Comparison of ENCODE assay signal across 30 mouse cellular contexts in genomic region chr4:114329978-114330377, GRCm38 (mm10).
"Had no signal": no experiment of that assay in that cellular context is flagged by ENCODE, and none has a peak within 500 bp of the region (broad histone marks: within the 10 kb centered on the region; RNA-seq: fewer than 3 reads in every experiment).

No protein-coding gene starts in this region.

- ATAC-seq: forebrain, embryonic 13.5 days; forebrain, embryonic 14.5 days; forebrain, embryonic 15.5 days; forebrain, embryonic 16.5 days; forebrain, postnatal 0 days had no signal

- H3K9ac ChIP-seq: embryonic facial prominence, embryonic 12.5 days; embryonic facial prominence, embryonic 13.5 days; embryonic facial prominence, embryonic 15.5 days; forebrain, embryonic 12.5 days; forebrain, embryonic 13.5 days; forebrain, embryonic 15.5 days; forebrain, postnatal 0 days had no signal

- H3K4me2 ChIP-seq: embryonic facial prominence, embryonic 12.5 days; embryonic facial prominence, embryonic 13.5 days; embryonic facial prominence, embryonic 15.5 days; forebrain, embryonic 12.5 days; forebrain, embryonic 13.5 days; forebrain, embryonic 15.5 days had no signal

- H3K4me1 ChIP-seq: embryonic facial prominence, embryonic 10.5 days; embryonic facial prominence, embryonic 12.5 days; embryonic facial prominence, embryonic 13.5 days; embryonic facial prominence, embryonic 15.5 days; forebrain, embryonic 10.5 days; forebrain, embryonic 12.5 days; forebrain, embryonic 13.5 days; forebrain, embryonic 15.5 days had no signal

- H3K4me3 ChIP-seq: embryonic facial prominence, embryonic 10.5 days; embryonic facial prominence, embryonic 12.5 days; embryonic facial prominence, embryonic 13.5 days; embryonic facial prominence, embryonic 15.5 days; erythroblast, embryonic 14.5 days; forebrain, embryonic 10.5 days; forebrain, embryonic 12.5 days; forebrain, embryonic 13.5 days; forebrain, embryonic 15.5 days; gastrocnemius, adult 2 months; heart, adult 2 months had no signal

- DNase-seq: cerebellum, adult 18-20 months; cerebellum, adult 2 months; cerebellum, adult 8-10 months; cerebellum, adult 9-10 months; cerebellum, adult 9-11 months; cerebellum, postnatal 10 days; cerebellum, postnatal 14 days; cerebellum, postnatal 25 days; cerebellum, postnatal 36 days; embryo, embryonic 11 days; forebrain, postnatal 0 days; gastrocnemius, adult 2 months; gastrocnemius, postnatal 10 days; gastrocnemius, postnatal 14 days; gastrocnemius, postnatal 25 days; gastrocnemius, postnatal 36 days; heart, adult 11 months; heart, adult 18-20 months; heart, adult 2 months had no signal

- H3K9me3 ChIP-seq: embryonic facial prominence, embryonic 10.5 days; embryonic facial prominence, embryonic 12.5 days; embryonic facial prominence, embryonic 13.5 days; embryonic facial prominence, embryonic 15.5 days; forebrain, embryonic 10.5 days; forebrain, embryonic 12.5 days; forebrain, embryonic 13.5 days; forebrain, embryonic 15.5 days had no signal

- H3K27me3 ChIP-seq: embryonic facial prominence, embryonic 12.5 days; embryonic facial prominence, embryonic 13.5 days; embryonic facial prominence, embryonic 15.5 days; forebrain, embryonic 12.5 days; forebrain, embryonic 13.5 days; forebrain, embryonic 15.5 days had no signal

- H3K27ac ChIP-seq: embryonic facial prominence, embryonic 10.5 days; embryonic facial prominence, embryonic 12.5 days; embryonic facial prominence, embryonic 13.5 days; embryonic facial prominence, embryonic 15.5 days; forebrain, embryonic 10.5 days; forebrain, embryonic 12.5 days; forebrain, embryonic 13.5 days; forebrain, embryonic 15.5 days; gastrocnemius, adult 2 months; heart, adult 2 months had no signal

- H3K36me3 ChIP-seq: embryonic facial prominence, embryonic 10.5 days; embryonic facial prominence, embryonic 12.5 days; embryonic facial prominence, embryonic 13.5 days; embryonic facial prominence, embryonic 15.5 days; forebrain, embryonic 10.5 days; forebrain, embryonic 12.5 days; forebrain, embryonic 15.5 days had no signal
